Mouse (Mus musculus) erythroblast, embryonic 14.5 days (primary cell): ENCODE measurements around the gene Rptor.

Experiments
- GATA1 ChIP-seq: IDR thresholded peaks from 2 replicates; pipeline ENCODE4 v1.6.1; 2012; ENCODE audit warnings: low read length, inconsistent platforms, mixed read lengths
- TAL1 ChIP-seq: IDR thresholded peaks from 3 replicates; pipeline ENCODE4 v1.6.1; 2012; ENCODE audit warnings: low read length, inconsistent platforms, mixed read lengths

- TF ChIP-seq GATA1, result no peak
- no peak for TF ChIP-seq TAL1
Measured at GRCm38 (mm10) chr11:119942201-119942726, 339.6 kb downstream of the Rptor start.
